Mouse (Mus musculus): ENCODE measurements around the gene 4933409G03Rik. TPM values are rescaled to one million over a fixed set of nuclear protein-coding genes. Genes with fewer than 3 reads are reported as not detected.
"Not testable (repeated sequence)": the region's sequence is repeated elsewhere in the genome, so short reads cannot be mapped to it uniquely, and the experiment has no call there.

Gene 4933409G03Rik
- total RNA-seq (2021): not detected
- long read RNA-seq, experiment 1: 0 reads
- long read RNA-seq, experiment 2: 0 reads

- no peak for DNase-seq
Measured at GRCm38 (mm10) chr2:68582113-68582512, at the start of gene 4933409G03Rik. Gene 4933409G03Rik, plus strand, starts transcription at chr2:68582413.

- DNase-seq: no peak
Measured at GRCm38 (mm10) chr2:68544190-68544589, 38.0 kb upstream of the 4933409G03Rik start.

GRCm38 (mm10) chr2:68560821-68561220 is 21.4 kb upstream of the 4933409G03Rik start:
- no peak for DNase-seq

- peak in 1 of 2 experiments; percentile 51 for DNase-seq
Measured at GRCm38 (mm10) chr2:68563331-68563730, 18.9 kb upstream of the 4933409G03Rik start.

- no peak for DNase-seq
Measured at GRCm38 (mm10) chr2:68568361-68568760, 13.9 kb upstream of the 4933409G03Rik start.

- peak; percentile 44 to 48 for DNase-seq
Measured at GRCm38 (mm10) chr2:68572340-68572739, 9.9 kb upstream of the 4933409G03Rik start.

- DNase-seq: no peak
Measured at GRCm38 (mm10) chr2:68592765-68593164, 10.6 kb downstream of the 4933409G03Rik start.

GRCm38 (mm10) chr2:68656186-68656585 is 74.0 kb downstream of the 4933409G03Rik start, which contains the start of gene 4932414N04Rik:
Gene 4932414N04Rik, plus strand, starts transcription at chr2:68656486.
- not testable (repeated sequence) for DNase-seq

Other genes starting within 250 kb of the 4933409G03Rik start
- 10 to 100 TPM; 63.8 to 79.7 TPM for gene Stk39, start 110.1 kb upstream of the 4933409G03Rik start, total RNA-seq (2021)
- gene 4932414N04Rik, start 74.1 kb downstream of the 4933409G03Rik start, total RNA-seq (2021): not detected

All from adrenal gland, postnatal 36 days (tissue).